Mouse (Mus musculus): ENCODE results near the gene Tnfrsf21. TPM values are rescaled to one million over a fixed set of nuclear protein-coding genes. Genes with fewer than 3 reads are reported as not detected.

Gene Tnfrsf21
- polyA plus RNA-seq, 1 experiment from 2014 or later, result 10.4 TPM

- Histone ChIP-seq H3K4me3 (no peak overlapping the region), H3K9me3 (no peaks in the 10 kb centered on the region), H3K27ac (replicated peaks) (no peak overlapping the region), H3K4me1 (no peaks in the 10 kb centered on the region), H3K4me2 (peak overlapping the region; percentile 8; the same call in 1 of the 2 replicates), H3K9ac (no peak overlapping the region), H3K36me3 (no peaks in the 10 kb centered on the region), H3K27me3 (replicated peaks) (no peaks in the 10 kb centered on the region)
- ATAC-seq (ENCODE audit: extremely low read depth, insufficient number of reproducible peaks, low FRiP score, low TSS enrichment), result no peak
- WGBS, result 71% methylated on average over 6 of the region's 6 CpGs
Measured at GRCm38 (mm10) chr17:43025048-43025447, 8.7 kb downstream of the Tnfrsf21 start.

GRCm38 (mm10) chr17:43025819-43026593, 9.7 kb downstream of the Tnfrsf21 start:
- Histone ChIP-seq H3K9me3 (no peaks in the 10 kb centered on the region), H3K27me3 (replicated peaks) (no peaks in the 10 kb centered on the region), H3K9ac (no peak overlapping the region), H3K4me3 (no peak overlapping the region), H3K4me2 (peak overlapping the region; percentile 8; the same call in 1 of the 2 replicates), H3K4me1 (no peaks in the 10 kb centered on the region), H3K27ac (replicated peaks) (no peak overlapping the region), H3K36me3 (no peaks in the 10 kb centered on the region)
- no peak for ATAC-seq (ENCODE audit: extremely low read depth, insufficient number of reproducible peaks, low FRiP score, low TSS enrichment)
- WGBS, result 89% methylated on average over 22 of the region's 22 CpGs

DNA sequence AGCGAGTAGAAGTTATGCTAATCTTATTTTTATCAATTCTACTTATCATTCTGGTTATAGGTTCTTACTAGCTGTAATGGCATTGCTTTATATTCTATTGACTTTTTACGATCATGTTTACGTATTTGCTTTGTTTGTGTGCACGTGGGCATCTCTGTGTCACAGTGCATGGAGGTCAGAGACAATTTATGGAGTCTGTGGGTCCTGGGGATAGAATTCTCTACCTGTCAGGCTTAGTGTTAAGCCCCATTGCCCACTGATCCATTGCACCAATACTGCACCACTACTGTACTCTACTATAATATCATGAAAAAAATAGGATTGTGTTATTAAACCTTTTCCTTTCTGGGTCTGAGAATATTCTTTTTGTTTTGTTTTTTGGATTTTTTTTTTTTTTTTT, 10.4 kb downstream of the Tnfrsf21 start:
- 78% methylated on average over 4 of the region's 4 CpGs for WGBS

GRCm38 (mm10) chr17:43029546-43029945, 13.2 kb downstream of the Tnfrsf21 start:
- no peaks in the 10 kb centered on the region for H3K9me3 ChIP-seq
- H3K4me1 ChIP-seq, result no peaks in the 10 kb centered on the region
- H3K27ac ChIP-seq (replicated peaks), result no peak overlapping the region
- H3K4me3 ChIP-seq, result no peak overlapping the region
- no peaks in the 10 kb centered on the region for H3K27me3 ChIP-seq (replicated peaks)
- no peak overlapping the region for H3K9ac ChIP-seq
- no peak overlapping the region for H3K4me2 ChIP-seq
- 71% methylated on average over 3 of the region's 3 CpGs for WGBS
- H3K36me3 ChIP-seq, result no peaks in the 10 kb centered on the region
- ATAC-seq (ENCODE audit: extremely low read depth, insufficient number of reproducible peaks, low FRiP score, low TSS enrichment), result no peak

More for the DNA sequence above, 10.4 kb downstream of the Tnfrsf21 start:
- Histone ChIP-seq H3K4me1 (no peaks in the 10 kb centered on the region), H3K4me2 (no peak overlapping the region), H3K27me3 (replicated peaks) (no peaks in the 10 kb centered on the region), H3K36me3 (no peaks in the 10 kb centered on the region), H3K9me3 (no peaks in the 10 kb centered on the region), H3K4me3 (no peak overlapping the region), H3K9ac (no peak overlapping the region), H3K27ac (replicated peaks) (no peak overlapping the region)
- no peak for ATAC-seq (ENCODE audit: extremely low read depth, insufficient number of reproducible peaks, low FRiP score, low TSS enrichment)

GRCm38 (mm10) chr17:43030290-43030689, 13.9 kb downstream of the Tnfrsf21 start:
- no peak overlapping the region for H3K4me2 ChIP-seq
- no peak for ATAC-seq (ENCODE audit: extremely low read depth, insufficient number of reproducible peaks, low FRiP score, low TSS enrichment)
- H3K4me1 ChIP-seq, result no peaks in the 10 kb centered on the region
- no peaks in the 10 kb centered on the region for H3K36me3 ChIP-seq
- no peaks in the 10 kb centered on the region for H3K9me3 ChIP-seq
- H3K9ac ChIP-seq, result no peak overlapping the region
- no peak overlapping the region for H3K27ac ChIP-seq (replicated peaks)
- 74% methylated on average over 3 of the region's 3 CpGs for WGBS
- H3K27me3 ChIP-seq (replicated peaks), result no peaks in the 10 kb centered on the region
- no peak overlapping the region for H3K4me3 ChIP-seq

- Histone ChIP-seq H3K27ac (replicated peaks) (no peak overlapping the region), H3K4me2 (no peak overlapping the region), H3K27me3 (replicated peaks) (no peaks in the 10 kb centered on the region), H3K4me1 (no peaks in the 10 kb centered on the region), H3K4me3 (no peak overlapping the region), H3K9me3 (no peaks in the 10 kb centered on the region), H3K9ac (no peak overlapping the region), H3K36me3 (peaks cover 2% of the 10 kb centered on the region)
- ATAC-seq (ENCODE audit: extremely low read depth, insufficient number of reproducible peaks, low FRiP score, low TSS enrichment), result no peak
- 71% methylated on average over 8 of the region's 8 CpGs for WGBS
Measured at GRCm38 (mm10) chr17:43032489-43033036, 16.2 kb downstream of the Tnfrsf21 start.

GRCm38 (mm10) chr17:43035386-43035785, 19.0 kb downstream of the Tnfrsf21 start:
- H3K27ac ChIP-seq (replicated peaks), result no peak overlapping the region
- peaks cover 29% of the 10 kb centered on the region for H3K36me3 ChIP-seq
- no peak overlapping the region for H3K9ac ChIP-seq
- H3K9me3 ChIP-seq, result no peaks in the 10 kb centered on the region
- no peak for ATAC-seq (ENCODE audit: extremely low read depth, insufficient number of reproducible peaks, low FRiP score, low TSS enrichment)
- 85% methylated on average over 2 of the region's 2 CpGs for WGBS
- H3K4me3 ChIP-seq, result no peak overlapping the region
- no peak overlapping the region for H3K4me2 ChIP-seq
- no peaks in the 10 kb centered on the region for H3K4me1 ChIP-seq
- H3K27me3 ChIP-seq (replicated peaks), result no peaks in the 10 kb centered on the region

- no peak overlapping the region for H3K27ac ChIP-seq (replicated peaks)
Measured at GRCm38 (mm10) chr17:43036058-43036757, 19.9 kb downstream of the Tnfrsf21 start.

GRCm38 (mm10) chr17:43040571-43040970, 24.2 kb downstream of the Tnfrsf21 start:
- Histone ChIP-seq H3K4me2 (no peak overlapping the region), H3K27me3 (replicated peaks) (no peaks in the 10 kb centered on the region), H3K9me3 (no peaks in the 10 kb centered on the region), H3K9ac (no peak overlapping the region), H3K27ac (replicated peaks) (no peak overlapping the region), H3K4me1 (no peaks in the 10 kb centered on the region), H3K4me3 (no peak overlapping the region), H3K36me3 (peaks cover 33% of the 10 kb centered on the region)
- 66% methylated on average over 3 of the region's 3 CpGs for WGBS
- ATAC-seq (ENCODE audit: extremely low read depth, insufficient number of reproducible peaks, low FRiP score, low TSS enrichment), result no peak

More at GRCm38 (mm10) chr17:43036058-43036757, 19.9 kb downstream of the Tnfrsf21 start:
- no peaks in the 10 kb centered on the region for H3K4me1 ChIP-seq
- peaks cover 29% of the 10 kb centered on the region for H3K36me3 ChIP-seq
- H3K9ac ChIP-seq, result no peak overlapping the region
- H3K4me3 ChIP-seq, result no peak overlapping the region
- 81% methylated on average over 10 of the region's 10 CpGs for WGBS
- no peaks in the 10 kb centered on the region for H3K27me3 ChIP-seq (replicated peaks)
- H3K9me3 ChIP-seq, result no peaks in the 10 kb centered on the region
- ATAC-seq (ENCODE audit: extremely low read depth, insufficient number of reproducible peaks, low FRiP score, low TSS enrichment), result no peak
- no peak overlapping the region for H3K4me2 ChIP-seq

- Histone ChIP-seq H3K9ac (no peak overlapping the region), H3K36me3 (no peaks in the 10 kb centered on the region), H3K27me3 (replicated peaks) (no peaks in the 10 kb centered on the region), H3K9me3 (no peaks in the 10 kb centered on the region), H3K4me3 (no peak overlapping the region), H3K27ac (replicated peaks) (no peak overlapping the region), H3K4me2 (no peak overlapping the region), H3K4me1 (no peaks in the 10 kb centered on the region)
- ATAC-seq (ENCODE audit: extremely low read depth, insufficient number of reproducible peaks, low FRiP score, low TSS enrichment), result no peak
- WGBS, result 86% methylated on average over 2 of the region's 2 CpGs
Measured at GRCm38 (mm10) chr17:43050619-43051018, 34.3 kb downstream of the Tnfrsf21 start.

- WGBS, result 91% methylated on average over 1 of the region's 1 CpGs
Measured at GRCm38 (mm10) chr17:43052791-43053190, 36.4 kb downstream of the Tnfrsf21 start.

More at GRCm38 (mm10) chr17:43052791-43053190, 36.4 kb downstream of the Tnfrsf21 start:
- peaks cover 3% of the 10 kb centered on the region for H3K4me1 ChIP-seq
- H3K4me3 ChIP-seq, result no peak overlapping the region
- H3K9ac ChIP-seq, result no peak overlapping the region
- H3K36me3 ChIP-seq, result no peaks in the 10 kb centered on the region
- H3K27ac ChIP-seq (replicated peaks), result no peak overlapping the region
- no peak for ATAC-seq (ENCODE audit: extremely low read depth, insufficient number of reproducible peaks, low FRiP score, low TSS enrichment)
- no peaks in the 10 kb centered on the region for H3K27me3 ChIP-seq (replicated peaks)
- no peak overlapping the region for H3K4me2 ChIP-seq
- H3K9me3 ChIP-seq, result no peaks in the 10 kb centered on the region

Measured in heart, embryonic 13.5 days (tissue).